Mouse (Mus musculus) T-helper 1 cell (primary cell): ENCODE results near the gene Arsb.
"Not testable (repeated sequence)": the region's sequence is repeated elsewhere in the genome, so short reads cannot be mapped to it uniquely, and the experiment has no call there.

Experiments
- in situ Hi-C: fragments of 300-600 bp; cut with MboI, MseI; formaldehyde crosslinking; loops from one replicate; pipeline ENCODE4 v1.15.1; 2025; ENCODE audit warnings: high pct_unique_total_duplicates

Gene Arsb

GRCm38 (mm10) chr13:93979754-93980153, 208.3 kb downstream of the Arsb start:
- in situ Hi-C loops, result no loop called here

GRCm38 (mm10) chr13:93984521-93984920, 213.1 kb downstream of the Arsb start:
- in situ Hi-C loops, result no loop called here

- in situ Hi-C loops, result no loop called here
Measured at GRCm38 (mm10) chr13:93985181-93985580, 213.8 kb downstream of the Arsb start.

GRCm38 (mm10) chr13:93985750-93986149, 214.3 kb downstream of the Arsb start:
- in situ Hi-C loops, result not testable (repeated sequence)

GRCm38 (mm10) chr13:93987611-93988010, 216.2 kb downstream of the Arsb start:
- in situ Hi-C loops, result no loop called here

- in situ Hi-C loops, result no loop called here
Measured at GRCm38 (mm10) chr13:93989208-93989607, 217.8 kb downstream of the Arsb start.

- in situ Hi-C loops, result no loop called here
Measured at GRCm38 (mm10) chr13:93989736-93990611, 218.5 kb downstream of the Arsb start.

- in situ Hi-C loops, result no loop called here
Measured at GRCm38 (mm10) chr13:93990841-93991240, 219.4 kb downstream of the Arsb start.

GRCm38 (mm10) chr13:93992342-93992882, 221.0 kb downstream of the Arsb start:
- in situ Hi-C loops, result no loop called here
